Mouse (Mus musculus): ENCODE data around the gene Gsdma. TPM values are rescaled to one million over a fixed set of nuclear protein-coding genes. Genes with fewer than 3 reads are reported as not detected.
A peak's percentile ranks its signal among the peaks of the same experiment; 100 is the strongest.
"Not testable (repeated sequence)": the region's sequence is repeated elsewhere in the genome, so short reads cannot be mapped to it uniquely, and the experiment has no call there.

Gsdma gene
- polyA plus RNA-seq, 1 experiment from 2014 or later: not detected

GRCm38 (mm10) chr11:98702323-98702722 lies 38.2 kb downstream of the Gsdma start:
- Histone ChIP-seq H3K9me3 (ENCODE audit: low read length) (no peaks in the 10 kb centered on the region), H3K27ac (ENCODE audit: low read length) (no peak overlapping the region; the same call in 1 of the 2 replicates), H3K4me1 (ENCODE audit: insufficient read depth, low read length) (peaks cover 70% of the 10 kb centered on the region), H3K4me3 (ENCODE audit: low read length) (no peak overlapping the region), H3K27me3 (ENCODE audit: insufficient read depth, low read length) (no peaks in the 10 kb centered on the region), H3K9ac (replicated peaks; ENCODE audit: low read length) (no peak overlapping the region), H3K36me3 (ENCODE audit: insufficient read depth, low read length) (peaks cover 14% of the 10 kb centered on the region; the same call in 1 of the 2 replicates), H3K4me2 (replicated peaks; ENCODE audit: low read depth, low read length) (no peak overlapping the region)
- no peak for ATAC-seq (ENCODE audit: low FRiP score, low TSS enrichment)
- 64% methylated on average over 5 of the region's 5 CpGs for WGBS

GRCm38 (mm10) chr11:98705021-98705420 lies 40.9 kb downstream of the Gsdma start:
- Histone ChIP-seq H3K9ac (replicated peaks; ENCODE audit: low read length) (peak overlapping the region; percentile 34; the same call in 1 of the 2 replicates), H3K36me3 (ENCODE audit: insufficient read depth, low read length) (peaks cover 20% of the 10 kb centered on the region; the same call in 1 of the 2 replicates), H3K27ac (ENCODE audit: low read length) (peak overlapping the region; percentile 88), H3K4me1 (ENCODE audit: insufficient read depth, low read length) (peaks cover 96% of the 10 kb centered on the region), H3K27me3 (ENCODE audit: insufficient read depth, low read length) (no peaks in the 10 kb centered on the region), H3K9me3 (ENCODE audit: low read length) (no peaks in the 10 kb centered on the region), H3K4me2 (replicated peaks; ENCODE audit: low read depth, low read length) (peak overlapping the region; percentile 28), H3K4me3 (ENCODE audit: low read length) (no peak overlapping the region)
- WGBS: 50% methylated on average over 10 of the region's 10 CpGs
- ATAC-seq (ENCODE audit: low FRiP score, low TSS enrichment): peak; percentile 29

- Histone ChIP-seq H3K36me3 (ENCODE audit: insufficient read depth, low read length) (peaks cover 26% of the 10 kb centered on the region; the same call in 1 of the 2 replicates), H3K4me1 (ENCODE audit: insufficient read depth, low read length) (peaks cover 81% of the 10 kb centered on the region), H3K9ac (replicated peaks; ENCODE audit: low read length) (peak overlapping the region; percentile 48; the same call in 1 of the 2 replicates), H3K4me2 (replicated peaks; ENCODE audit: low read depth, low read length) (peak overlapping the region; percentile 17; the same call in 1 of the 2 replicates), H3K9me3 (ENCODE audit: low read length) (no peaks in the 10 kb centered on the region), H3K4me3 (ENCODE audit: low read length) (no peak overlapping the region), H3K27ac (ENCODE audit: low read length) (peak overlapping the region; percentile 94), H3K27me3 (ENCODE audit: insufficient read depth, low read length) (no peaks in the 10 kb centered on the region)
- WGBS: 48% methylated on average over 22 of the region's 22 CpGs
- peak; percentile 29; the same call in 1 of the 2 replicates for ATAC-seq (ENCODE audit: low FRiP score, low TSS enrichment)
Measured at GRCm38 (mm10) chr11:98707401-98708281, 43.5 kb downstream of the Gsdma start.

GRCm38 (mm10) chr11:98708282-98708956 lies 44.3 kb downstream of the Gsdma start:
- Histone ChIP-seq H3K4me3 (ENCODE audit: low read length) (no peak overlapping the region), H3K9me3 (ENCODE audit: low read length) (no peaks in the 10 kb centered on the region), H3K4me2 (replicated peaks; ENCODE audit: low read depth, low read length) (peak overlapping the region; percentile 17; the same call in 1 of the 2 replicates), H3K4me1 (ENCODE audit: insufficient read depth, low read length) (peaks cover 73% of the 10 kb centered on the region), H3K27ac (ENCODE audit: low read length) (peak overlapping the region; percentile 94), H3K27me3 (ENCODE audit: insufficient read depth, low read length) (no peaks in the 10 kb centered on the region), H3K36me3 (ENCODE audit: insufficient read depth, low read length) (peaks cover 33% of the 10 kb centered on the region), H3K9ac (replicated peaks; ENCODE audit: low read length) (peak overlapping the region; percentile 48; the same call in 1 of the 2 replicates)
- WGBS: 61% methylated on average over 19 of the region's 19 CpGs
- no peak for ATAC-seq (ENCODE audit: low FRiP score, low TSS enrichment)

GRCm38 (mm10) chr11:98709001-98709741 lies 45.0 kb downstream of the Gsdma start:
- ATAC-seq (ENCODE audit: low FRiP score, low TSS enrichment): peak; percentile 63

GRCm38 (mm10) chr11:98710416-98711045 lies 46.4 kb downstream of the Gsdma start:
- peak; percentile 16; the same call in 1 of the 2 replicates for ATAC-seq (ENCODE audit: low FRiP score, low TSS enrichment)
- no peaks in the 10 kb centered on the region for H3K9me3 ChIP-seq (ENCODE audit: low read length)
- H3K27ac ChIP-seq (ENCODE audit: low read length): peak overlapping the region; percentile 94
- 0 out of 2 replicates have a peak overlapping the region, but pooled peaks have one; percentile 19 for H3K4me2 ChIP-seq (replicated peaks; ENCODE audit: low read depth, low read length)
- H3K4me3 ChIP-seq (ENCODE audit: low read length): no peak overlapping the region
- peaks cover 48% of the 10 kb centered on the region for H3K36me3 ChIP-seq (ENCODE audit: insufficient read depth, low read length)
- peak overlapping the region; percentile 23; the same call in 1 of the 2 replicates for H3K9ac ChIP-seq (replicated peaks; ENCODE audit: low read length)
- H3K27me3 ChIP-seq (ENCODE audit: insufficient read depth, low read length): no peaks in the 10 kb centered on the region
- WGBS: 49% methylated on average over 12 of the region's 12 CpGs
- peaks cover 56% of the 10 kb centered on the region for H3K4me1 ChIP-seq (ENCODE audit: insufficient read depth, low read length)

More at GRCm38 (mm10) chr11:98709001-98709741, 45.0 kb downstream of the Gsdma start:
- Histone ChIP-seq H3K36me3 (ENCODE audit: insufficient read depth, low read length) (peaks cover 40% of the 10 kb centered on the region), H3K27ac (ENCODE audit: low read length) (peak overlapping the region; percentile 94), H3K4me3 (ENCODE audit: low read length) (no peak overlapping the region), H3K4me2 (replicated peaks; ENCODE audit: low read depth, low read length) (peak overlapping the region; percentile 19), H3K9ac (replicated peaks; ENCODE audit: low read length) (peak overlapping the region; percentile 1; the same call in 1 of the 2 replicates), H3K27me3 (ENCODE audit: insufficient read depth, low read length) (no peaks in the 10 kb centered on the region), H3K9me3 (ENCODE audit: low read length) (no peaks in the 10 kb centered on the region), H3K4me1 (ENCODE audit: insufficient read depth, low read length) (peaks cover 69% of the 10 kb centered on the region)
- 21% methylated on average over 26 of the region's 26 CpGs for WGBS

GRCm38 (mm10) chr11:98711046-98711434 lies 46.9 kb downstream of the Gsdma start:
- 68% methylated on average over 4 of the region's 4 CpGs for WGBS
- H3K36me3 ChIP-seq (ENCODE audit: insufficient read depth, low read length): peaks cover 48% of the 10 kb centered on the region

GRCm38 (mm10) chr11:98712009-98712408 lies 47.9 kb downstream of the Gsdma start:
- not testable (repeated sequence) for H3K27me3 ChIP-seq (ENCODE audit: insufficient read depth, low read length); H3K4me3 ChIP-seq (ENCODE audit: low read length); H3K4me2 ChIP-seq (replicated peaks; ENCODE audit: low read depth, low read length); H3K9me3 ChIP-seq (ENCODE audit: low read length); H3K9ac ChIP-seq (replicated peaks; ENCODE audit: low read length); ATAC-seq (ENCODE audit: low FRiP score, low TSS enrichment); H3K27ac ChIP-seq (ENCODE audit: low read length)
- 87% methylated on average over 5 of the region's 6 CpGs for WGBS
- peaks cover 44% of the 10 kb centered on the region for H3K36me3 ChIP-seq (ENCODE audit: insufficient read depth, low read length)
- peaks cover 46% of the 10 kb centered on the region for H3K4me1 ChIP-seq (ENCODE audit: insufficient read depth, low read length)

More at GRCm38 (mm10) chr11:98711046-98711434, 46.9 kb downstream of the Gsdma start:
- Histone ChIP-seq H3K27me3 (ENCODE audit: insufficient read depth, low read length) (no peaks in the 10 kb centered on the region), H3K27ac (ENCODE audit: low read length) (no peak overlapping the region; the same call in 1 of the 2 replicates), H3K4me3 (ENCODE audit: low read length) (no peak overlapping the region), H3K4me2 (replicated peaks; ENCODE audit: low read depth, low read length) (no peak overlapping the region), H3K9ac (replicated peaks; ENCODE audit: low read length) (no peak overlapping the region), H3K9me3 (ENCODE audit: low read length) (no peaks in the 10 kb centered on the region), H3K4me1 (ENCODE audit: insufficient read depth, low read length) (peaks cover 50% of the 10 kb centered on the region)
- ATAC-seq (ENCODE audit: low FRiP score, low TSS enrichment): no peak
